Mouse (Mus musculus) bone marrow, adult 2 months (tissue): ENCODE measurements at regions not wholly inside any gene's neighbourhood (a gene's known extent, or its start where the extent isn't known, plus 50 kb on each side); places are given as distances from the start of the nearest gene placed in this dataset.

Experiments
- CTCF ChIP-seq: fragments of 200-500 bp; IDR thresholded peaks from 2 replicates; pipeline ENCODE4 v1.5.1; 2011; ENCODE audit warnings: low read length, control low read depth; ENCODE audit not compliant: control insufficient read depth, insufficient read depth
- POLR2A ChIP-seq: fragments of 200-500 bp; IDR thresholded peaks from 2 replicates; pipeline ENCODE4 v1.6.1; 2011; ENCODE audit warnings: low read depth, mild to moderate bottlenecking, control low read depth, low read length, borderline replicate concordance; ENCODE audit not compliant: control insufficient read depth

DNA sequence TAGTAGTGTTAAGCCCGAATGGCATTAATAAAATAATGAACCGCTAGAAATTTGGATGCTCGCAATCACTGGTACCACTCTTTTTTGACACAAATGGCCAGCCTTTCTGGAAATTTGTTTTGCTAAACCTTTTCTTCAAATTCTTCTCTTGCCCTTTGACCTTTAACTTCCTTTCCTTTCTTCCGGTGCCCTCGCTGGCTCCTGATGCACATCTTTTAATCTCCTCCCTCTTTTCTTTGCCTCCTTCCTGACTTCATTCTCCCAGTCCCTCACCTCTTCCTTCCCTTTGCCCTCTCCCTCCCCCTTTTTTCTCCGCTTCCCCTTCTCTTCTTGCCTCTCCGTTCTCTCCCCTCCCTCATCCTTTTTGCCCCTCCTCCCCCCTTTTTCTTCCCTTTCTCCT, 118.3 kb upstream of the Zfhx3 start:
- TF ChIP-seq POLR2A (no peak), CTCF (no peak)
